Mouse (Mus musculus) stomach, embryonic 14.5 days (tissue): ENCODE results near the gene Bak1. TPM values are rescaled to one million over a fixed set of nuclear protein-coding genes. Genes with fewer than 3 reads are reported as not detected.
A peak's percentile ranks its signal among the peaks of the same experiment; 100 is the strongest.

Experiments used
- ATAC-seq: fragments of 200-750 bp; cut with Nextera tagmentation; 2 replicates; pipeline ENCODE4 v1.8.0; 2017; ENCODE audit warnings: low read depth, moderate TSS enrichment; ENCODE audit not compliant: insufficient number of reproducible peaks, insufficient read depth, low FRiP score
- H3K27ac ChIP-seq: fragments of 300-500 bp; sonication (generic); 2 replicates; pipeline ENCODE4 v1.5.1; 2014; ENCODE audit warnings: mild to moderate bottlenecking, low read length, moderate library complexity, mixed read lengths
- H3K27me3 ChIP-seq: fragments of 300-500 bp; sonication (generic); 2 replicates; pipeline ENCODE4 v1.6.1; 2014; ENCODE audit warnings: low read length, control low read depth, mixed read lengths; ENCODE audit not compliant: control insufficient read depth, insufficient read depth
- H3K36me3 ChIP-seq: fragments of 300-500 bp; sonication (generic); 2 replicates; pipeline ENCODE4 v1.6.1; 2014; ENCODE audit warnings: mild to moderate bottlenecking, control low read depth, low read length, moderate library complexity, mixed read lengths; ENCODE audit not compliant: control insufficient read depth, insufficient read depth
- H3K4me1 ChIP-seq: fragments of 300-500 bp; sonication (generic); 2 replicates; pipeline ENCODE4 v1.6.1; 2014; ENCODE audit warnings: low read length, control low read depth, mixed read lengths; ENCODE audit not compliant: control insufficient read depth, insufficient read depth
- H3K4me2 ChIP-seq: fragments of 300-500 bp; sonication (generic); replicated peaks from 2 replicates; pipeline ENCODE4 v1.6.1; 2014; ENCODE audit warnings: low read depth, low read length, control low read depth
- H3K4me3 ChIP-seq: fragments of 300-500 bp; sonication (generic); 2 replicates; pipeline ENCODE4 v1.5.1; 2014; ENCODE audit warnings: low read depth, low read length, control low read depth
- H3K9ac ChIP-seq: fragments of 300-500 bp; sonication (generic); replicated peaks from 2 replicates; pipeline ENCODE4 v1.6.1; 2014; ENCODE audit warnings: low read depth, mild to moderate bottlenecking, control low read depth, low read length, moderate library complexity, mixed read lengths
- H3K9me3 ChIP-seq: fragments of 300-500 bp; sonication (generic); 2 replicates; pipeline ENCODE4 v1.6.1; 2016; ENCODE audit warnings: low read depth, low read length, control low read depth; ENCODE audit not compliant: control insufficient read depth
- WGBS: fragments of 180-500 bp; shearing (Covaris S2); extraction: QIAGEN DNeasy Blood & Tissue Kit; methylation state at CpG from one replicate; pipeline ENCODE4 v1.1.7; 2014; 5-methylcytosine and 5-hydroxymethylcytosine counted together
- polyA plus RNA-seq: library from polyadenylated mRNA; unstranded; fragments of >200 nt; fragmentation: Nextera tagmentation; extraction: Ambion mirVana; gene quantifications from 2 replicates; pipeline ENCODE4 v1.2.1, GENCODE M21; 2014

Bak1 gene
- polyA plus RNA-seq, 1 experiment from 2014 or later, result 10.4 TPM

DNA sequence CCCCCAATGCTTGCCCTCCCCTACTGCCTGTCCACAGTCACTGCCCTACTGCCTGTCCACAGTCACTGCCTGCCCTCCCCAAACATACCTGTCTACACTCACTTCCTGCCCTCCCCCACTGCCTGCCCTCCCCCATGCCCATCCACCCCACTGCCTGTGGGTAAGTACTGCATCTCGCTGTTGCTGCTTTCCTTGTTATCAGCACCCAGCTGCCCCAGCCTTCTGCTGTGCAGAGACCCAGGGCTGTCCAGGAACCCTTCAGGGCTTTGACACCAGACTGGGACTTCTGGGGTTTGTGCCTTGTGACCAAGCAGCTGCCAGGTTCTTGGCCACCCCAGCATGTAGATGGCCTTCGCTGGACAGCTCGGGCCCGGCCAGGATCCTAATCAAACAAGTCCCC lies 5.5 kb downstream of the Bak1 start:
- 78% methylated on average over 4 of the region's 4 CpGs for WGBS
- H3K36me3 ChIP-seq, result peaks cover 27% of the 10 kb centered on the region

DNA sequence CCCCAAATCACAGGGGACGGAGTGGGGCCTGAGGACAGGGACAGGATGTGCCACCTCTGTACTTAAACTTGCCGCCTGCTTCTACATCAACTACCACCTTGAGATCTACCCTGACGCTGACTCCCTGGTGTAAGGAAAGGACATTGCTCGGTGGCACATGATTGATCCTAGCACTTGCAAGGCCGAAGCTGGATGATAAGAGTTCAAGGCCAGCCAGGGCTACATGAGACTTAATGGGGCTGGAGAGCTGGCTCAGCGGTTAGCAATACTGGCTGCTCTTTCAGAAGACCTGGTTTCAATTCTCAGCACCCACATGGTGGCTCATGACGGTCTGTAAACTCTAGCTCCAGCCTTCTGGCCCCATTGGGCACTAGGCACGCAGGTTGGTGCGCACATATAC lies 7.1 kb downstream of the Bak1 start:
- no peak overlapping the region for H3K9ac ChIP-seq
- H3K4me3 ChIP-seq, result no peak overlapping the region
- H3K27me3 ChIP-seq, result no peaks in the 10 kb centered on the region
- H3K4me2 ChIP-seq, result no peak overlapping the region
- peaks cover 5% of the 10 kb centered on the region; the same call in 1 of the 2 replicates for H3K4me1 ChIP-seq
- H3K9me3 ChIP-seq, result no peaks in the 10 kb centered on the region
- H3K36me3 ChIP-seq, result peaks cover 27% of the 10 kb centered on the region
- ATAC-seq, result no peak
- no peak overlapping the region for H3K27ac ChIP-seq
- WGBS, result 88% methylated on average over 9 of the region's 9 CpGs

More for the DNA sequence above, 5.5 kb downstream of the Bak1 start:
- Histone ChIP-seq H3K4me1 (peaks cover 10% of the 10 kb centered on the region; the same call in 1 of the 2 replicates), H3K4me2 (no peak overlapping the region), H3K9ac (no peak overlapping the region), H3K9me3 (no peaks in the 10 kb centered on the region), H3K27me3 (no peaks in the 10 kb centered on the region), H3K4me3 (no peak overlapping the region), H3K27ac (no peak overlapping the region)
- ATAC-seq, result no peak

- Histone ChIP-seq H3K36me3 (peaks cover 27% of the 10 kb centered on the region), H3K4me3 (no peak overlapping the region), H3K9ac (no peak overlapping the region), H3K4me1 (peaks cover 5% of the 10 kb centered on the region; the same call in 1 of the 2 replicates), H3K27ac (no peak overlapping the region), H3K4me2 (no peak overlapping the region), H3K27me3 (no peaks in the 10 kb centered on the region), H3K9me3 (no peaks in the 10 kb centered on the region)
- 90% methylated on average over 14 of the region's 14 CpGs for WGBS
- no peak for ATAC-seq
These were observed 7.7 kb downstream of the Bak1 start for GRCm38 (mm10) chr17:27021076-27021475.

GRCm38 (mm10) chr17:27018555-27019196 lies 10.1 kb downstream of the Bak1 start:
- 36% methylated on average over 12 of the region's 12 CpGs for WGBS

GRCm38 (mm10) chr17:27017564-27018499 lies 11.0 kb downstream of the Bak1 start:
- peak overlapping the region; percentile 36 for H3K9ac ChIP-seq
- H3K36me3 ChIP-seq, result peaks cover 16% of the 10 kb centered on the region
- peak overlapping the region; percentile 83 for H3K4me2 ChIP-seq
- 6% methylated on average over 34 of the region's 34 CpGs for WGBS
- H3K4me1 ChIP-seq, result peaks cover 5% of the 10 kb centered on the region; the same call in 1 of the 2 replicates
- H3K9me3 ChIP-seq, result no peaks in the 10 kb centered on the region
- H3K27ac ChIP-seq, result peak overlapping the region; percentile 7; the same call in 1 of the 2 replicates
- H3K4me3 ChIP-seq, result peak overlapping the region; percentile 54
- ATAC-seq, result peak; percentile 77
- H3K27me3 ChIP-seq, result no peaks in the 10 kb centered on the region

More at GRCm38 (mm10) chr17:27018555-27019196, 10.1 kb downstream of the Bak1 start:
- Histone ChIP-seq H3K4me2 (peak overlapping the region; percentile 83), H3K4me1 (peaks cover 5% of the 10 kb centered on the region; the same call in 1 of the 2 replicates), H3K27ac (peak overlapping the region; percentile 7; the same call in 1 of the 2 replicates), H3K9me3 (no peaks in the 10 kb centered on the region), H3K36me3 (peaks cover 16% of the 10 kb centered on the region), H3K9ac (peak overlapping the region; percentile 36), H3K27me3 (no peaks in the 10 kb centered on the region), H3K4me3 (peak overlapping the region; percentile 54)
- ATAC-seq, result no peak

- Histone ChIP-seq H3K27me3 (no peaks in the 10 kb centered on the region), H3K27ac (no peak overlapping the region), H3K4me3 (no peak overlapping the region), H3K4me1 (no peaks in the 10 kb centered on the region; the same call in 1 of the 2 replicates), H3K36me3 (no peaks in the 10 kb centered on the region), H3K9me3 (no peaks in the 10 kb centered on the region), H3K4me2 (peak overlapping the region; percentile 6; the same call in 1 of the 2 replicates), H3K9ac (no peak overlapping the region)
- 18% methylated on average over 6 of the region's 6 CpGs for WGBS
- ATAC-seq, result no peak
These were observed 15.9 kb downstream of the Bak1 start for GRCm38 (mm10) chr17:27012909-27013308.

DNA sequence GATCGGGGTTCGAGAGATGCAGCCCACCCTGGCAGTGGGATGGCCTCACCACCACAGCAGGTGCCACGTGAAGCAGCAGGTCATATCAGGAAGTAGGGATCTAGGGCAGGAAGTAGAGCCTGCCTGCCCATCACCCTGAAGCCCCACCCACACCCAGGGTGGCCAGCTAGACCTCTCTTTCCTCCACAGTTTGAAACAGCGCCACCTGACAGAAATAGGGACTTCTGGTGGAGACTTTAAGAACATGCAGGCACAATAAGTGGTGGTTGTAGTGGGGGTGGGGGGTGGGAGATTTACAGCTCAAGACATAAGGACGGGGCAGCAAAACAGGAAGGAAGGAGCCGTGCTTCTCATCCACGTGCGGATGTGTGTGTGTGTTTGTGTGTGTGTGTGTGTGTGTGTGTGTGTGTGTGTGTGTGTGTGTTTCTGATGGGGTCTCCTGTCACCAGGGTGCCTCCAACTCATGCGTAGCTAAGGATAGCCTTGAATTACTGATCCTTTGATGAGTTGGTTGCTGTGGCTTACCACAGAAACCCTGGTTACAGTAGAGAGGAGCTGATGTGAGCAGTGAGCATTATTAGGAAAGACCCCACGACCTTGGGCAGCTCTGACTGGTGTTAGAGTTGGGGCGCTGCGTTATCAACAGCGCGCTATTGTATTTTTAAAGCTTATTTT lies 16.7 kb downstream of the Bak1 start:
- no peak overlapping the region for H3K27ac ChIP-seq
- no peak for ATAC-seq
- H3K4me2 ChIP-seq, result no peak overlapping the region

GRCm38 (mm10) chr17:27011167-27011566 lies 17.6 kb downstream of the Bak1 start:
- Histone ChIP-seq H3K4me1 (peaks cover 3% of the 10 kb centered on the region; the same call in 1 of the 2 replicates), H3K4me3 (no peak overlapping the region), H3K27me3 (no peaks in the 10 kb centered on the region), H3K27ac (no peak overlapping the region), H3K9me3 (no peaks in the 10 kb centered on the region), H3K9ac (no peak overlapping the region), H3K4me2 (no peak overlapping the region), H3K36me3 (no peaks in the 10 kb centered on the region)
- ATAC-seq, result no peak
- WGBS, result 88% methylated on average over 10 of the region's 10 CpGs

More for the DNA sequence above, 16.7 kb downstream of the Bak1 start:
- Histone ChIP-seq H3K9me3 (no peaks in the 10 kb centered on the region), H3K36me3 (no peaks in the 10 kb centered on the region), H3K27me3 (no peaks in the 10 kb centered on the region), H3K4me1 (no peaks in the 10 kb centered on the region; the same call in 1 of the 2 replicates), H3K4me3 (no peak overlapping the region), H3K9ac (no peak overlapping the region)
- 58% methylated on average over 14 of the region's 14 CpGs for WGBS
